Mouse (Mus musculus): ENCODE data around the gene Gm3264.
"Not testable (repeated sequence)": the region's sequence is repeated elsewhere in the genome, so short reads cannot be mapped to it uniquely, and the experiment has no call there.

The Gm3264 gene

DNA sequence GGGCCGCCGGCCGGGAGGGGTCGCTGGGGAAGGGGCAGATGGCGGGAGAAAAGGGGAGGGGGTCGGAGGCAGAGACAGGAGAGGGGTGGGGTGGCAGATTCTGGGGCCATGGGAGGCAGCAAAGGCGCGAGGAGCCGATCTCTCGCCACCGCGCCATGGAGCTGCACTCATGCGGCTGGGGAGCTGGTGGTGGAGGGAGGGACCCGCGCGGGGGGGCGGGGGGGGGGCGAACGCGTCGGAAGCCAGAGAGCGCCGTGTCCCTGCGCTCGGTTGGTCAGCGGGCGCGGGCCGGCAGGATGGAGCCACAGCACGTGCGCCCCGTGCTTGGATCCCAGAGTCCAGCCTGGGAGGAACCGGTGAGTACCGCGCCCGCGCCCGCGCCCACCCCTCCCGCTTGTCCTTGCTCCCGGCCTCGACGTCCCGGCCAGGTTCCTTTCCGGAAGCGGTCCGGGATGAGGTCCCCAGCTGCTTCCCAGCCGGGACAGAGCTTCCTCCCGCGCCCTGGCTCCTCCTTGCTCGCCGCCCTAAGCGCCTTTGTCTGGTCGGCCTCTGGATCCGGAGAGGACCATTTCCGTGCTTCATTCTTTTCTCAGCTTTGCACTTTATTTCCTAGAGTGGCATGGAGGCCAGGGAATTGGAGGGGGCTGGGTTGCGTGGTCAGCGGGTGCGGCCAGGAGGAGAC is at the start of gene Gm3264:
Gm3264 (plus strand) TSS at position 278 of the 682 bp plus-strand sequence.
- not testable (repeated sequence) for DNase-seq (ENCODE audit: low spot score in 2 of 2)

- not testable (repeated sequence) for DNase-seq (ENCODE audit: low spot score in 2 of 2)
Measured at GRCm38 (mm10) chr14:4806421-4806820, 49.0 kb upstream of the Gm3264 start.

- not testable (repeated sequence) for DNase-seq (ENCODE audit: low spot score in 2 of 2)
Measured at GRCm38 (mm10) chr14:4821950-4822349, 33.4 kb upstream of the Gm3264 start.

- not testable (repeated sequence) for DNase-seq (ENCODE audit: low spot score in 2 of 2)
Measured at GRCm38 (mm10) chr14:4837806-4838205, 17.6 kb upstream of the Gm3264 start, which contains the start of gene Gm3269. Gm3269 (plus strand) TSS chr14:4838106.

DNA sequence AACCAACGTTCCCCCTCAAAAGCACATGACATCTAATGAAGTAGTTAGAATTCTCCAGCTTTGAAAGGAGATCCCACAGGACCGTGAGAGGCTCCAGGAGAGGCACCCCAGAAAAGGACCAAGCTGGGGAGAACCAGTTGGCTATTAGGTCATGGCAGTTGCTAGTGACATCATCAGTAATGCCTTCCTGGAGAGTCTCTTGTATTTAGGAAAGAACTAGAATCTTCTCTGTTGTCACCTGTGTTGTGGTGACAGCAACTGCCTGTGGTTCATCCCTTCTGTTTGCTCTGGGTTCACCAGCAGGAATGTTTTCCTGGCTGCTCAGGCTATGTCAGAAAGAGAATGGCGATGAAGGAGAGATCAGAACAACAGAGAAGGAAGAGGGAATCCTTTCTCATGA is 36.7 kb downstream of the Gm3264 start, which contains the start of gene Gm3278:
Gm3278 (plus strand) TSS at position 301 of the 400 bp plus-strand sequence.
- not testable (repeated sequence) for DNase-seq (ENCODE audit: low spot score in 2 of 2)
